ENCODE assay signal across 8 mouse cellular contexts in genomic region chr9:21545351-21545915, GRCm38 (mm10). TPM values are rescaled to one million over a fixed set of nuclear protein-coding genes. Genes with fewer than 3 reads are reported as not detected.
DNase-seq lines count a peak whose midpoint lies in the region; ATAC-seq and TF ChIP-seq lines count a peak whose summit lies in the region.

No protein-coding gene starts in this region.

- no peak for TF ChIP-seq EP300 in ES-Bruce4 (IDR thresholded peaks at IDR 0.05; ENCODE audit: insufficient read depth, low read depth, low read length)

- TF ChIP-seq POLR2A in ES-Bruce4 (IDR thresholded peaks at IDR 0.05; ENCODE audit: insufficient read depth, low read length) = peak; percentile 57

- peak; percentile 43 for ATAC-seq in heart, embryonic 12.5 days (ENCODE audit: insufficient number of reproducible peaks, low FRiP score)
- peak; percentile 75 for ATAC-seq in liver, embryonic 11.5 days (replicated peaks; ENCODE audit: low FRiP score)
- peak; percentile 82 for ATAC-seq in stomach, embryonic 16.5 days (ENCODE audit: insufficient read depth, low FRiP score)

- H3K9ac ChIP-seq in heart, embryonic 12.5 days = peak overlapping the region; percentile 64
- peak overlapping the region; percentile 36 for H3K9ac ChIP-seq in ES-Bruce4 (ENCODE audit: low read depth, poor library complexity, severe bottlenecking)
- peak overlapping the region; percentile 59 for H3K9ac ChIP-seq in liver, embryonic 11.5 days (ENCODE audit: low read depth, low read length)
- H3K9ac ChIP-seq in stomach, embryonic 16.5 days (ENCODE audit: low read length) = peak overlapping the region; percentile 82

- peak overlapping the region; percentile 75 for H3K4me2 ChIP-seq in heart, embryonic 12.5 days
- H3K4me2 ChIP-seq in liver, embryonic 11.5 days = peak overlapping the region; percentile 64
- H3K4me2 ChIP-seq in stomach, embryonic 16.5 days (ENCODE audit: low read depth, low read length) = peak overlapping the region; percentile 51

- H3K4me1 ChIP-seq in heart, embryonic 12.5 days (replicated peaks) = peaks cover 15% of the 10 kb centered on the region
- no peaks in the 10 kb centered on the region for H3K4me1 ChIP-seq in ES-Bruce4 (ENCODE audit: control insufficient read depth, insufficient read depth, low read length)
- H3K4me1 ChIP-seq in forebrain, embryonic 10.5 days = peaks cover 31% of the 10 kb centered on the region
- H3K4me1 ChIP-seq in liver, embryonic 11.5 days (replicated peaks; ENCODE audit: control insufficient read depth, insufficient read depth, low read length) = peaks cover 11% of the 10 kb centered on the region
- H3K4me1 ChIP-seq in stomach, embryonic 16.5 days (ENCODE audit: control insufficient read depth, insufficient read depth, low read length) = peaks cover 26% of the 10 kb centered on the region

- 16% methylated on average over 9 of the region's 9 CpGs for WGBS in heart, embryonic 12.5 days
- WGBS in forebrain, embryonic 10.5 days = 3% methylated on average over 9 of the region's 9 CpGs
- 16% methylated on average over 9 of the region's 9 CpGs for WGBS in liver, embryonic 11.5 days
- 13% methylated on average over 9 of the region's 9 CpGs for WGBS in stomach, embryonic 16.5 days

- H3K27me3 ChIP-seq in heart, embryonic 12.5 days (replicated peaks) = no peaks in the 10 kb centered on the region
- H3K27me3 ChIP-seq in ES-Bruce4 (ENCODE audit: control insufficient read depth, insufficient read depth, low read length, poor library complexity, severe bottlenecking) = no peaks in the 10 kb centered on the region
- no peaks in the 10 kb centered on the region for H3K27me3 ChIP-seq in forebrain, embryonic 10.5 days (ENCODE audit: poor library complexity, severe bottlenecking)
- H3K27me3 ChIP-seq in liver, embryonic 11.5 days (replicated peaks; ENCODE audit: control insufficient read depth, insufficient read depth, low read length) = no peaks in the 10 kb centered on the region
- H3K27me3 ChIP-seq in stomach, embryonic 16.5 days (ENCODE audit: control insufficient read depth, insufficient read depth, low read length) = no peaks in the 10 kb centered on the region

- H3K9me3 ChIP-seq in heart, embryonic 12.5 days (replicated peaks) = no peaks in the 10 kb centered on the region
- no peaks in the 10 kb centered on the region for H3K9me3 ChIP-seq in ES-Bruce4 (replicated peaks; ENCODE audit: control insufficient read depth, insufficient read depth, low read length, poor library complexity, severe bottlenecking)
- H3K9me3 ChIP-seq in forebrain, embryonic 10.5 days = no peaks in the 10 kb centered on the region
- no peaks in the 10 kb centered on the region for H3K9me3 ChIP-seq in liver, embryonic 11.5 days (ENCODE audit: control insufficient read depth, low read length)
- H3K9me3 ChIP-seq in stomach, embryonic 16.5 days (replicated peaks; ENCODE audit: control insufficient read depth, low read length) = no peaks in the 10 kb centered on the region

- no peak for TF ChIP-seq CTCF in ES-Bruce4 (IDR thresholded peaks at IDR 0.05; ENCODE audit: low read depth, low read length)

- intact Hi-C loops in heart, postnatal 10 days (cut with DNase I) = loop anchor here (2.0 kb wide), 1 partner anchor 35 kb away; the partner anchor contains the start of gene Tmed1

- peak overlapping the region; percentile 85 for H3K27ac ChIP-seq in heart, embryonic 12.5 days (ENCODE audit: poor library complexity, severe bottlenecking)
- peak overlapping the region; percentile 80 for H3K27ac ChIP-seq in ES-Bruce4 (ENCODE audit: insufficient read depth, low read length)
- H3K27ac ChIP-seq in forebrain, embryonic 10.5 days = peak overlapping the region; percentile 98
- H3K27ac ChIP-seq in liver, embryonic 11.5 days (ENCODE audit: low read depth, low read length) = peak overlapping the region; percentile 81
- H3K27ac ChIP-seq in stomach, embryonic 16.5 days (ENCODE audit: low read length) = peak overlapping the region; percentile 98

- DNase-seq in heart, postnatal 10 days = no peak
- DNase-seq in forebrain, embryonic 10.5 days (ENCODE audit: extremely low spot score, low spot score) = no peak
- DNase-seq in liver, embryonic 11.5 days (ENCODE audit: low spot score) = no peak
- DNase-seq in MN1 (ENCODE audit: low spot score) = no peak
- no peak for DNase-seq in spleen, postnatal 14 days (ENCODE audit: low spot score in 2 of 2)

- H3K4me3 ChIP-seq in heart, embryonic 12.5 days = peak overlapping the region; percentile 86
- H3K4me3 ChIP-seq in ES-Bruce4 (ENCODE audit: low read depth, low read length) = peak overlapping the region; percentile 72
- H3K4me3 ChIP-seq in forebrain, embryonic 10.5 days = peak overlapping the region; percentile 86
- H3K4me3 ChIP-seq in liver, embryonic 11.5 days (ENCODE audit: low read depth, low read length) = peak overlapping the region; percentile 88
- H3K4me3 ChIP-seq in stomach, embryonic 16.5 days (replicated peaks; ENCODE audit: low read length) = peak overlapping the region; percentile 79

- H3K36me3 ChIP-seq in heart, embryonic 12.5 days = peaks cover 8% of the 10 kb centered on the region; the same call in 1 of the 2 replicates
- H3K36me3 ChIP-seq in ES-Bruce4 (ENCODE audit: control insufficient read depth, insufficient read depth, low read length, poor library complexity, severe bottlenecking) = peaks cover 4% of the 10 kb centered on the region; the same call in 1 of the 2 replicates
- H3K36me3 ChIP-seq in forebrain, embryonic 10.5 days (replicated peaks) = peaks cover 17% of the 10 kb centered on the region
- no peaks in the 10 kb centered on the region; the same call in 1 of the 2 replicates for H3K36me3 ChIP-seq in liver, embryonic 11.5 days (ENCODE audit: control insufficient read depth, insufficient read depth, low read length)
- H3K36me3 ChIP-seq in stomach, embryonic 16.5 days (ENCODE audit: control insufficient read depth, insufficient read depth, low read length) = 0 out of 2 replicates have a peak, but pooled peaks cover 3% of the 10 kb centered on the region

RNA-seq across cellular contexts. Expression of gene Carm1, which starts 1.3 kb away (rescaled TPM):
- 49.9 and 53.8 TPM in 2 replicates for polyA plus RNA-seq in heart, embryonic 12.5 days (2016; fragmentation: Nextera tagmentation; extraction: Ambion mirVana)
- total RNA-seq in heart, postnatal 10 days (2021) = 10 to 100 TPM; 65.9 to 66.1 TPM
- 112 and 122 TPM in 2 replicates for polyA plus RNA-seq in ES-Bruce4 (2011; ENCODE audit: insufficient read depth, insufficient read length, low read depth, missing spikeins)
- 58.3 and 59.8 TPM in 2 replicates for polyA plus RNA-seq in forebrain, embryonic 10.5 days (2016; fragmentation: Nextera tagmentation; extraction: Ambion mirVana)
- polyA plus RNA-seq in liver, embryonic 11.5 days (2014; fragmentation: Nextera tagmentation; extraction: Ambion mirVana) = 54.9 TPM in 2 replicates
- polyA plus RNA-seq in stomach, embryonic 16.5 days (2015; fragmentation: Nextera tagmentation; extraction: Ambion mirVana) = 15.6 and 16.1 TPM in 2 replicates

RNA-seq across cellular contexts. Expression of gene AB124611, which starts 19.5 kb away (rescaled TPM):
- polyA plus RNA-seq in heart, embryonic 12.5 days (2016; fragmentation: Nextera tagmentation; extraction: Ambion mirVana) = 1.4 and 1.6 TPM in 2 replicates
- 1 to 10 TPM; 1.1 to 1.5 TPM for total RNA-seq in heart, postnatal 10 days (2021)
- not detected in 2 replicates for polyA plus RNA-seq in ES-Bruce4 (2011; ENCODE audit: insufficient read depth, insufficient read length, low read depth, missing spikeins)
- 4.4 and 5.1 TPM in 2 replicates for polyA plus RNA-seq in forebrain, embryonic 10.5 days (2016; fragmentation: Nextera tagmentation; extraction: Ambion mirVana)
- 3.7 and 4.3 TPM in 2 replicates for polyA plus RNA-seq in liver, embryonic 11.5 days (2014; fragmentation: Nextera tagmentation; extraction: Ambion mirVana)
- polyA plus RNA-seq in stomach, embryonic 16.5 days (2015; fragmentation: Nextera tagmentation; extraction: Ambion mirVana) = 5.9 and 6.0 TPM in 2 replicates

RNA-seq across cellular contexts. Expression of gene Tmed1, which starts 35.4 kb away (rescaled TPM):
- polyA plus RNA-seq in heart, embryonic 12.5 days (2016; fragmentation: Nextera tagmentation; extraction: Ambion mirVana) = 89.4 and 92.3 TPM in 2 replicates
- 10 to 100 TPM; 44.8 to 46.7 TPM for total RNA-seq in heart, postnatal 10 days (2021)
- 28.0 and 29.2 TPM in 2 replicates for polyA plus RNA-seq in ES-Bruce4 (2011; ENCODE audit: insufficient read depth, insufficient read length, low read depth, missing spikeins)
- polyA plus RNA-seq in forebrain, embryonic 10.5 days (2016; fragmentation: Nextera tagmentation; extraction: Ambion mirVana) = 116 and 119 TPM in 2 replicates
- 68.6 and 70.2 TPM in 2 replicates for polyA plus RNA-seq in liver, embryonic 11.5 days (2014; fragmentation: Nextera tagmentation; extraction: Ambion mirVana)
- 78.5 and 80.6 TPM in 2 replicates for polyA plus RNA-seq in stomach, embryonic 16.5 days (2015; fragmentation: Nextera tagmentation; extraction: Ambion mirVana)

RNA-seq across cellular contexts. Expression of gene Timm29, which starts 47.1 kb away (rescaled TPM):
- polyA plus RNA-seq in heart, embryonic 12.5 days (2016; fragmentation: Nextera tagmentation; extraction: Ambion mirVana) = 33.6 and 34.5 TPM in 2 replicates
- 10 to 100 TPM; 45.7 to 45.8 TPM for total RNA-seq in heart, postnatal 10 days (2021)
- 18.1 and 19.2 TPM in 2 replicates for polyA plus RNA-seq in ES-Bruce4 (2011; ENCODE audit: insufficient read depth, insufficient read length, low read depth, missing spikeins)
- polyA plus RNA-seq in forebrain, embryonic 10.5 days (2016; fragmentation: Nextera tagmentation; extraction: Ambion mirVana) = 31.4 and 32.3 TPM in 2 replicates
- polyA plus RNA-seq in liver, embryonic 11.5 days (2014; fragmentation: Nextera tagmentation; extraction: Ambion mirVana) = 35.2 and 41.5 TPM in 2 replicates
- polyA plus RNA-seq in stomach, embryonic 16.5 days (2015; fragmentation: Nextera tagmentation; extraction: Ambion mirVana) = 19.9 and 22.9 TPM in 2 replicates

RNA-seq across cellular contexts. Expression of gene Yipf2, which starts 47.2 kb away (rescaled TPM):
- polyA plus RNA-seq in heart, embryonic 12.5 days (2016; fragmentation: Nextera tagmentation; extraction: Ambion mirVana) = 12.9 and 14.8 TPM in 2 replicates
- total RNA-seq in heart, postnatal 10 days (2021) = 1 to 10 TPM; 6.8 to 7.9 TPM
- 17.4 and 18.9 TPM in 2 replicates for polyA plus RNA-seq in ES-Bruce4 (2011; ENCODE audit: insufficient read depth, insufficient read length, low read depth, missing spikeins)
- polyA plus RNA-seq in forebrain, embryonic 10.5 days (2016; fragmentation: Nextera tagmentation; extraction: Ambion mirVana) = 19.0 and 20.4 TPM in 2 replicates
- polyA plus RNA-seq in liver, embryonic 11.5 days (2014; fragmentation: Nextera tagmentation; extraction: Ambion mirVana) = 15.5 and 16.5 TPM in 2 replicates
- polyA plus RNA-seq in stomach, embryonic 16.5 days (2015; fragmentation: Nextera tagmentation; extraction: Ambion mirVana) = 34.0 and 39.4 TPM in 2 replicates
